Mouse (Mus musculus) hindbrain, embryonic 11.5 days (tissue): ENCODE measurements around the gene Ccr7. TPM values are rescaled to one million over a fixed set of nuclear protein-coding genes. Genes with fewer than 3 reads are reported as not detected.

Experiments
- ATAC-seq: fragments of 200-750 bp; cut with Nextera tagmentation; 2 replicates; pipeline ENCODE4 v1.8.0; 2017; ENCODE audit warnings: mild to moderate bottlenecking, moderate TSS enrichment, moderate library complexity; ENCODE audit not compliant: low FRiP score
- DNase-seq: peaks from one replicate; pipeline ENCODE4 v3.0.0-alpha.2; 2015; ENCODE audit warnings: low spot score
- H3K27ac ChIP-seq: fragments of 300-500 bp; sonication (generic); 2 replicates; pipeline ENCODE4 v1.5.1; 2014; ENCODE audit warnings: mild to moderate bottlenecking, low read depth, low read length
- H3K27me3 ChIP-seq: fragments of 300-500 bp; sonication (generic); 2 replicates; pipeline ENCODE4 v1.6.1; 2014; ENCODE audit warnings: mild to moderate bottlenecking, low read length, moderate library complexity, mixed read lengths; ENCODE audit not compliant: control insufficient read depth, insufficient read depth
- H3K36me3 ChIP-seq: fragments of 300-500 bp; sonication (generic); 2 replicates; pipeline ENCODE4 v1.6.1; 2014; ENCODE audit warnings: mild to moderate bottlenecking, low read length, moderate library complexity, mixed read lengths; ENCODE audit not compliant: control insufficient read depth, insufficient read depth
- H3K4me1 ChIP-seq: fragments of 300-500 bp; sonication (generic); replicated peaks from 2 replicates; pipeline ENCODE4 v1.6.1; 2014; ENCODE audit warnings: low read length, mixed read lengths; ENCODE audit not compliant: control insufficient read depth, insufficient read depth
- H3K4me2 ChIP-seq: fragments of 300-500 bp; sonication (generic); replicated peaks from 2 replicates; pipeline ENCODE4 v1.6.1; 2014; ENCODE audit warnings: mild to moderate bottlenecking, low read depth, low read length
- H3K4me3 ChIP-seq: fragments of 300-500 bp; sonication (generic); 2 replicates; pipeline ENCODE4 v1.5.1; 2014; ENCODE audit warnings: low read depth, low read length
- H3K9ac ChIP-seq: fragments of 300-500 bp; sonication (generic); 2 replicates; pipeline ENCODE4 v1.6.1; 2014; ENCODE audit warnings: low read depth, low read length
- H3K9me3 ChIP-seq: fragments of 300-500 bp; sonication (generic); 2 replicates; pipeline ENCODE4 v1.6.1; 2016; ENCODE audit warnings: low read length; ENCODE audit not compliant: control insufficient read depth
- WGBS: fragments of 180-500 bp; shearing (Covaris S2); extraction: QIAGEN DNeasy Blood & Tissue Kit; methylation state at CpG from one replicate; pipeline ENCODE4 v1.1.7; 2014; 5-methylcytosine and 5-hydroxymethylcytosine counted together
- polyA plus RNA-seq: library from polyadenylated mRNA; unstranded; fragments of >200 nt; fragmentation: Nextera tagmentation; extraction: Ambion mirVana; gene quantifications from 2 replicates; pipeline ENCODE4 v1.2.1, GENCODE M21; 2014

The Ccr7 gene
- polyA plus RNA-seq, 1 experiment from 2014 or later, result 0.17 TPM

GRCm38 (mm10) chr11:99171442-99171841 lies 16.6 kb upstream of the Ccr7 start:
- H3K9ac ChIP-seq, result no peak overlapping the region
- no peaks in the 10 kb centered on the region for H3K27me3 ChIP-seq
- no peaks in the 10 kb centered on the region for H3K36me3 ChIP-seq
- 74% methylated on average over 2 of the region's 2 CpGs for WGBS
- no peaks in the 10 kb centered on the region for H3K9me3 ChIP-seq
- no peaks in the 10 kb centered on the region for H3K4me1 ChIP-seq
- H3K4me2 ChIP-seq, result no peak overlapping the region
- H3K27ac ChIP-seq, result no peak overlapping the region
- no peak overlapping the region for H3K4me3 ChIP-seq
- ATAC-seq, result no peak
- no peak for DNase-seq

GRCm38 (mm10) chr11:99170547-99171267 lies 15.8 kb upstream of the Ccr7 start:
- WGBS, result 77% methylated on average over 12 of the region's 12 CpGs
- H3K4me2 ChIP-seq, result no peak overlapping the region
- no peak overlapping the region for H3K27ac ChIP-seq
- ATAC-seq (no peak), DNase-seq (no peak)
- H3K36me3 ChIP-seq, result no peaks in the 10 kb centered on the region
- H3K4me1 ChIP-seq, result no peaks in the 10 kb centered on the region
- no peak overlapping the region for H3K4me3 ChIP-seq
- no peaks in the 10 kb centered on the region for H3K27me3 ChIP-seq
- H3K9ac ChIP-seq, result no peak overlapping the region
- no peaks in the 10 kb centered on the region for H3K9me3 ChIP-seq

DNA sequence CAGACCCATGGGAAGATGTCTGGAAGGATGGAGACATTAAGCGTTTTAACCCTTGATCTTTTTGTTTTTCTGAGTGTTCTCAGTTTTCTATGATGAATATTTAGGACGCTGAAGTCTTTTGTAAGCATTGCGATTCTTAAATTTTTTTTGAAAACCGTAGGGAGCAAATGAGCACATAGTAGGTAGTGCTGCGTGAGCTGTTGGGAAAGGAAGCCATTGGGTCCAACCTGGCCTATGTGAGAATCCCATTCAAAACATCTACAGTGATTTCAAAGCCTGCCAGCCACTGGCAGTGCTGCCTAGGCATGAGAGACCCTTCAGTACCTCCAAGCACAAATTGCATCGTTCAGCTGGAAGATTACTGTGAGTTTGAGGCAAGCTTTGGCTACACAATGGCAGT lies 15.1 kb upstream of the Ccr7 start:
- H3K27ac ChIP-seq, result no peak overlapping the region
- H3K27me3 ChIP-seq, result no peaks in the 10 kb centered on the region
- no peak overlapping the region for H3K4me2 ChIP-seq
- ATAC-seq, result no peak
- H3K9me3 ChIP-seq, result no peaks in the 10 kb centered on the region
- H3K4me3 ChIP-seq, result no peak overlapping the region
- DNase-seq, result no peak
- WGBS, result 90% methylated on average over 6 of the region's 6 CpGs
- no peak overlapping the region for H3K9ac ChIP-seq
- H3K4me1 ChIP-seq, result no peaks in the 10 kb centered on the region
- no peaks in the 10 kb centered on the region for H3K36me3 ChIP-seq

DNA sequence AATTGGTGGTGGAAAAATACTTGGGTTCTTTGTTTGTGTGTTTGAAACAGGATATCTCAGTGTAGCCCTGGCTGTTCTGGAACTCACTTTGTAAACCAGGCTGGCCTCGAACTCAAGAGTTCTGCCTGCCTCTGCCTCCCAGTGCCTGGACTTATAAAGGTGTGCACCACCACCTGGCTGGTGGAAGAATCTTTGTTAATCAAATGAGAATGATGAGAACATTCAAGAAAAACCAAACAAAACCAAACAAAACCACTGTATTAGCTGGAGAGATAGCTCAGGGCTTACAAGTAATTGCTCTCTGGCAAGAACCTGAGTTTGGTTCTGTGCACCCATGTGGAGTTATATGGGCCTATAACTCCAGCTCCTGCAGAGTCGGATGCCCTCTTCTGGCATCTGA lies 14.6 kb upstream of the Ccr7 start:
- no peak overlapping the region for H3K9ac ChIP-seq
- H3K36me3 ChIP-seq, result no peaks in the 10 kb centered on the region
- H3K27me3 ChIP-seq, result no peaks in the 10 kb centered on the region
- H3K4me2 ChIP-seq, result no peak overlapping the region
- WGBS, result 93% methylated on average over 2 of the region's 2 CpGs
- no peak for ATAC-seq
- H3K9me3 ChIP-seq, result no peaks in the 10 kb centered on the region
- no peak overlapping the region for H3K4me3 ChIP-seq
- H3K4me1 ChIP-seq, result no peaks in the 10 kb centered on the region
- DNase-seq, result no peak
- no peak overlapping the region for H3K27ac ChIP-seq

DNA sequence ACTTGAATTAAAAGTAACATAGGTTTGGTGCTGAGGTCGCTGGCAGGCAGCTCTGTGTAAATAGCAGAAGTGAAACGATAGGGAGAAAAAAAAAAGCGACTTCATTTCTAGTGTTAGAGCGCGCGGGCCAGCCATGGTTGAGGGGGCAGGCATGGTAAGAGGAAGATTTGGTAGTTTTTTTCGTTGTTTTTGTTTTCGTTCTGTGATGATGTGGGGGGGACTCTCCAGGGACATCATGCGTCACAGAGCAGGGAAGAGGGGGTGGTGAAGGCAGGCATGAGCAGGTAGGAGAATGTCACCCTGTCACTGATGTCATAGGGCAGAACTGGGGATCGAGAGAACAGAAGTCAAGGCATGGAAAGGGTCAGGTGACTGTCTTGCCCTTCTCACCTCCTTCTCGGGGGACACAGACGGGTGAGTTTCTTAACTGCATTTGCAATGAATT lies 13.2 kb upstream of the Ccr7 start:
- H3K27ac ChIP-seq, result no peak overlapping the region
- no peak for ATAC-seq
- no peaks in the 10 kb centered on the region for H3K27me3 ChIP-seq
- no peak for DNase-seq
- 63% methylated on average over 12 of the region's 12 CpGs for WGBS
- no peak overlapping the region for H3K9ac ChIP-seq
- no peak overlapping the region for H3K4me2 ChIP-seq
- no peaks in the 10 kb centered on the region for H3K9me3 ChIP-seq
- no peaks in the 10 kb centered on the region for H3K4me1 ChIP-seq
- no peak overlapping the region for H3K4me3 ChIP-seq
- no peaks in the 10 kb centered on the region for H3K36me3 ChIP-seq

- Histone ChIP-seq H3K36me3 (no peaks in the 10 kb centered on the region), H3K27me3 (no peaks in the 10 kb centered on the region), H3K4me2 (no peak overlapping the region), H3K9me3 (no peaks in the 10 kb centered on the region), H3K4me3 (no peak overlapping the region), H3K9ac (no peak overlapping the region), H3K27ac (no peak overlapping the region), H3K4me1 (no peaks in the 10 kb centered on the region)
- DNase-seq (no peak), ATAC-seq (no peak)
- 87% methylated on average over 7 of the region's 7 CpGs for WGBS
These were observed 12.7 kb upstream of the Ccr7 start for GRCm38 (mm10) chr11:99167576-99167975.

DNA sequence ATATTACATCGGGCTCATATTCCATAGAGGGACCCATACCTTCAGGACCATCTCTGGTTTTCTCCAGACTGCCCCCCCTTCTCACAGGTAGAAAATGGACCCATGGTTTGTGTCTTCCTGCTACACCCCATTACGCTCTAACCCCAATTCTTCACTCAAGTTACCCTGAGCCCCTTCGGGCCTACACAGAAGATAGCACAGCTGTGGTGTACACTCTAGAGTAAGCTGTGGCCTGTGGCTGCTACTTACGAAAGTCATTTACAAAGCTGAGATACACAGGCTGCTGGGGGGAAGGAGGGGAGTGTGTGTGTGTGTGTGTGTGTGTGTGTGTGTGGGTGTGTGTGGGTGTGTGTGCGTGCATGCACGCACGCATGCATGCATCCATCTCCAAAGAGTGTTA lies 11.4 kb upstream of the Ccr7 start:
- WGBS, result 94% methylated on average over 7 of the region's 7 CpGs
- no peak overlapping the region for H3K4me3 ChIP-seq
- DNase-seq, result no peak
- H3K9me3 ChIP-seq, result no peaks in the 10 kb centered on the region
- H3K9ac ChIP-seq, result no peak overlapping the region
- H3K27me3 ChIP-seq, result no peaks in the 10 kb centered on the region
- H3K27ac ChIP-seq, result no peak overlapping the region
- H3K4me1 ChIP-seq, result no peaks in the 10 kb centered on the region
- H3K36me3 ChIP-seq, result no peaks in the 10 kb centered on the region
- no peak for ATAC-seq
- H3K4me2 ChIP-seq, result no peak overlapping the region

DNA sequence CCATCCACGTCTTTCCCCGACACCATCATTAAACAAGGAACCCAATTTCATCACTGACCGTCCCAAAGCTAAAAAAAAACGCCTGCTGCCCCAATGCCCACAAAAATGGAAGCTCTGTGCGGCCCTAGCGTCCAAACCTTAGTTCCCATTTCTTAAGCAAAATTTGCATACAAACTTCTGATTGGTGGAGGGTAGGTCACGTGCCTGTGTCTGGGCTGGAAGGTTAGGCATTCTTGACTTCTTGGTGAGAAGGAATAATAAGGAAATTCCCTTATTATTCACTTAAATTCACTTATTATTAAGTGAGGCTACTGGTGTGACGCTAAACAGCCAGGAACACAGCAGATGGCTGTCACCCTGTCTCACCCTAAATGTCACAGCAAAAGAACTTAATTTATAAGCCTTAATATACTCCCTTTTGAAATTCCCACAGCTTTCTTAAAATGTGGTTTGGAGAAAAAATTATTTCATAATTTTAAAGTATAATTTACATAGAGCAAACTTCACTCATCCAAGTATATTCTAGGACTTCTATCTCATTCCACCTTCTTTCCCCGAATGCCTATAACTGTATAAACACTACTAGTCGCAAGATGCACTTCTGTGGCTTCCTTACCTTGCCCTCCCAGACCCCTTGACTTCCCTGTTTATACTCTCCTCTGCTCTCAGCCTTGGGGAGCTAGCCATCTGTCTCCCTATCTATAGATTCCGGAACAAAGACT lies 10.3 kb upstream of the Ccr7 start:
- no peak overlapping the region for H3K4me2 ChIP-seq
- no peak overlapping the region for H3K9ac ChIP-seq
- H3K36me3 ChIP-seq, result no peaks in the 10 kb centered on the region
- no peaks in the 10 kb centered on the region for H3K4me1 ChIP-seq
- H3K4me3 ChIP-seq, result no peak overlapping the region
- WGBS, result 75% methylated on average over 11 of the region's 11 CpGs
- DNase-seq (no peak), ATAC-seq (no peak)
- H3K27me3 ChIP-seq, result no peaks in the 10 kb centered on the region
- H3K27ac ChIP-seq, result no peak overlapping the region
- no peaks in the 10 kb centered on the region for H3K9me3 ChIP-seq
